Mouse (Mus musculus) ES-E14 (cell line): ENCODE data around the gene Rnf2.
A peak's percentile ranks its signal among the peaks of the same experiment; 100 is the strongest.

ENCODE experiments used
- HCFC1 ChIP-seq: IDR thresholded peaks from 2 replicates; pipeline ENCODE4 v1.6.1; 2012; ENCODE audit warnings: low read length, inconsistent platforms, borderline replicate concordance; ENCODE audit not compliant: insufficient read depth
- MAFK ChIP-seq: IDR thresholded peaks from 2 replicates; pipeline ENCODE4 v1.6.1; 2014; ENCODE audit warnings: mild to moderate bottlenecking, low read depth, low read length, inconsistent platforms; ENCODE audit not compliant: insufficient read depth

GRCm38 (mm10) chr1:151515733-151516132, 15.0 kb upstream of the Rnf2 start:
- TF ChIP-seq MAFK (peak; percentile 67; the same call in 1 of the 2 replicates), HCFC1 (no peak)
